Mouse (Mus musculus) ovary, adult 18-20 months (tissue): ENCODE measurements around the gene Ndufa6.
"Not testable (repeated sequence)": the region's sequence is repeated elsewhere in the genome, so short reads cannot be mapped to it uniquely, and the experiment has no call there.

Experiments
- DNase-seq: peaks from one replicate; pipeline ENCODE4 v3.0.0; 2022; ENCODE audit warnings: low spot score, mixed read lengths

Gene Ndufa6

DNA sequence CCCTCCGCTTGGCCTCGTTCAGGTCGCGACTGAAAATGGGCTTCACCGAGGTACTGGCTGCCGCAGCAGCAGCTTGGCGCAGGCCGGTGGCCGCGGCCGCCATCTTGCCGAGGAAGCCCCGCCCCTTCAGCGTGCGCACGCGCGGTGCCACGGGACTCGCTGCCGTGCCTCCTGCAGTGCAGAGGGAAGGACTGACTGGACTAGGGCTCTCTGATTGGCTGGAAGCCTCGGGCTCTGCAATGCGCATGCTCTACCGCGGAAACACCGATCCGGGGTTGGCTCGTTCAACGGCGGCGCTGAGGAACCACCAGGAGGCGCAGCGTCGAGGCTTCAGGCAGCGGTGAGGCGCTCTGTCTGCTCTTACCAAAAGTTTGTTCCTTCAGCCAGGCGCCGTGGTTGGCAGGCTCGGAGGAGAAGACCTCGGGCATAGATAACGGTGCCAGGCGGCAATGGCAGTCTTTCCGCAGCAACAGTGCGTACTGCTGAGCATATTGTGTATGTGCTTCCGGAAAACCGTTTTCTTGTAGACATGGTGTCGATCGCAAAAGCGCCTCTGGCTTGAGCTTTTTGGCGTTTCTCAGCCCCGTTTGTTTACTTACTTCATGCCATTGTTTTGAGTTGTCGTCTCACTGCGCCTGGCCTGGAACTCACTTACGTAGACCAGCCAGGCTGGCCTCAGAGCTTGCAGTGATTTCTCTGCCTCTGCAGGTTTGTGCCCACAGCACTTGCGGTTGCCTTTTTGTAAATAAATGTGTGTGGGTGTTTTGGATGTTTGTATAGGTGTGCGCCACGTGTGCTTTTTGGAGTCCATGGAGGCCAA, at the start of gene Ndufa6:
Gene Ndufa6 (minus strand): TSS at position 197 of the 820 bp plus-strand sequence.
- DNase-seq: peak; percentile 98

DNA sequence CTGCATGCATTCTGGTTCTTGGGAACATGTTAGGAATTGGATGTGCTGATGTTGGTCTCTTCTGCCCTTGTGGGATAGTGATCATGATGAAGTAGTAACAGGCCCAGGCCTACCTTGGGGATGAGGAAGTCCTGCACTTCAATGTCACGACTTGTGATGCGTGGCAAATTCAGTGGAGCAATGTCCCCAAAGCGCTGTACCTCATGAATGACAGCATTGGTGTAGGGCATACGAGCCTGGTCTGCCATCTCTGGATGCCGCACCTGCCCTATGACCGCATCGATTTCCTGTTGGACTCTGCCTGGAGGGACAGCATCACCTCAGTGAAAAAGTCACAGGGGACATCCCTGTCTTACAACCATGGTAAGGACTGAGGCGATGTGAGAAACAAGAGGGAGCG, 49.5 kb upstream of the Ndufa6 start:
- DNase-seq: no peak

DNA sequence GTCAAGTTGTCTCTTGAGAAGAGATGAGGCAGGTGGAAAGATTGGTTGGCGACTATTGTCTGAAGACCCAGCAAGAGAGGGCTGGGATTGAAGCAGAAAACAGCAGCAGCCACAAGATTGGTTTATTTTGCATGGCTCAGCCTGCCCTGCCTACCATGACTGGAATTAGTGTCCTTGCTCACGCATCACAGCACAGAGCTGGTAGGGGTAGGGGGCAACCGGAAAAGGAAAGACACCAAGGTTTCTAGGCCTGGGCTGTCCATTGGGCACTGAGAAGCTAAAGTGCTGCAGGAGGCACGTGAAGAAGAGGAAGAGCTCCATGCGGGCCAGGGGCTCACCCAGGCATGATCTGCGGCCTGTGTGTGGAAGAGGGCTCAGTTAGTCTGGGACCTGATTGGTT, 48.6 kb upstream of the Ndufa6 start:
- DNase-seq: no peak

DNA sequence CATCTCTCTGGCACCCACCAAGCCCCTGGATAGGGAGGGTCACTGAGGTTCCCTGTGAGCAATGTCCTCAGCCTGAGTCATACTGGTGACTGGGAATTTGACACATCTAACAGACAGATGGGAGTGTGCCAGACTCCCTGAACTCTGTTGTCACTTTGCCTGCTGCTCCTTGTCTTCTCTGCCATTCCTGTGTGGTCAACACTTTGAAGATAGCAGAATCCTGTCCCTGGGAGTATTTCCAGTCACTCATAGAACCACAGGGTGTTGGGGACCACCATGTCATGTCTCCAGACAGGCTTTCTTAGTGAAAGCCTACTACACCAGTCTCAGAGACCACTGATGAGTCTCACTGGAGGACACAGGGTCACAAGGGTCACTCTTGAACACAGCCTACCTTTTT, 48.0 kb upstream of the Ndufa6 start:
- DNase-seq: no peak

DNA sequence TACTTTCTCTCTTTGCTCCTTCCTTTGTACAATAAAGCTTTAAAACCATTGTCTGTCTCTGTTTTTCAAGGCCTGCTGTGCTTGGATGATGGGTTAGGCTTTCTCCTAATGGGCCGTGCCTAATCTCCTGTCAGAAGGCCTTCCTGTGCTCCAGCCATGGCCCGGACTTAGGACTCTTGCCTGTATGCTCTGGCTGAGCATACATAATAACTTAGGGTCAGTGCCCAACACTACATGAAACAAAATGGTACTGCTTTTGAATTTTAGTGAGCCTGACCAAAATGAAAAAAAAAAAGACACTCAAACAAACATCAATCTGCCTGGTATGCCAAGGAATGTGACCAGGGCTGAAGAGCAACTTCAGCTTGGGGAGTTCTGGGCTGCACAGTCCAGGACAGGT, 47.4 kb upstream of the Ndufa6 start:
- no peak for DNase-seq

DNA sequence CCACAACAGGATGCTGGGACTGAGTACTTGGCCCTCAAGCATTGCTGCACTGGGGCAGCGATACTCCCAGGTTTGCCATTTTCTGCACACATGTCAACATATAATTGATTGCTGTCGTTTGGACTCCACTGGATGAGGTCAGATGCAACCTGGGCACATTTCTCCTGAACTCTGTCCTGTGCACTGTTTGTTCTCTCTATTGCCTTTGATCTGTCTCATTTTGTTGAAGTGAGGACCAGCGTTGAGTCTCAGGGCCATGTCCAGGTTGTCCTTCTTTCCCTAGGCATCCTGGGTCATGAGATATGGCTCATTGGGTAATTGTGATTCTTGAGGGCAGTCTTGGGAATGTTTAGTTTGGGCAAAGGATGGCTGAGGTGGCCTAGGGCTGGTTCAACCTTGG, 41.8 kb upstream of the Ndufa6 start:
- not testable (repeated sequence) for DNase-seq

DNA sequence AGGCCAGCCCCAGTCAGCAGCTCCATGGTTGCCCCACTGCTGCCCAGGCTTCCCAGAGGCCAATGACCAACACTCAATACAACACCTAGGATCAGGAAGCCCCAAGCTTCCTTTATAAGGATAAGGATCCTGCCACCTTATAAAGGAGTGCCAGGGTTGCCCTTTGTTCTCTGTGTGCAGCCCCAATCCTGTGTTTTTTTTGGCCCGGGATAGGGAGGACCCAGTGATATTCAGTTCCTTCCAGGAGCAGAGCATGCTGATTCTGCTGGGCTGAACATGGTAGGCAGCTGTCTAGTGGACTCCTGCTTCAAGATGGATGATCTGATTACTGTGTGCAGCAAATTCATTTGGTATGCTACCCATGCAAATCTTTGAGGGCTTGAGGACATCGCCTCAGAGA, 39.8 kb upstream of the Ndufa6 start, which contains the start of gene Cyp2d11:
Gene Cyp2d11 (minus strand): TSS at position 101 of the 400 bp plus-strand sequence.
- DNase-seq: not testable (repeated sequence)

DNA sequence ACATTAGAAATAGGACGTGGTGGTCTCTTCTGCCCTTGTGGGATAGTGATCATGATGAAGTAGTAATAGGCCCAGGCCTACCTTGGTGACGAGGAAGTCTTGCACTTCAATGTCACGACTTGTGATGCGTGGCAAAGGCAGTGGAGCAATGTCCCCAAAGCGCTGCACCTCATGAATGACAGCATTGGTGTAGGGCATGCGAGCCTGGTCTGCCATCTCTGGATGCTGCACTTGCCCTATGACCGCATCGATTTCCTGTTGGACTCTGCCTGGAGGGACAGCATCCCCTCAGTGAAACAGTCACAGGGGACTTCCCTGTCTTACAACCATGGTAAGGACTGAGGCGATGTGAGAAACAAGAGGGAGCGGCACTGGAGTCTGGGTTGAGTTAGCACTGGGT, 35.8 kb upstream of the Ndufa6 start:
- DNase-seq: not testable (repeated sequence)

DNA sequence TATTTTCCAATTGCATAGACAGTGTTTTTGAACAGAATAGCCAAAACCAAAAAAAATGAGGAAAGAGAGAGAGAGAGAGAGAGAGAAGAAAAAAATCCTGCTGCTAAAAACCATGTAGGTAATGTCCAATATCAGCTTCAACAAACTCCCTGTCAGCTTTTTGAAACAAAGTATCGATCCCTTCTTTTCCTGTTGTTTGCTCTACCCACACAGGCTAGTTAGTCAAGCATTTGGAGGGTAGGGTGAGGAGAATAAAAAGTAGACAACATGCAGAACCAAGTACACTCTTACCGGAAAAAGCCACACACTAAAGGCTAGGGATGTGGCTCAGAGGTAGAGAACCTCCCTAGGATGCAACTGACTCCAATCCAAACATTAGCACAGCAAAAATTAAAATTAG, 31.6 kb upstream of the Ndufa6 start:
- DNase-seq: no peak

DNA sequence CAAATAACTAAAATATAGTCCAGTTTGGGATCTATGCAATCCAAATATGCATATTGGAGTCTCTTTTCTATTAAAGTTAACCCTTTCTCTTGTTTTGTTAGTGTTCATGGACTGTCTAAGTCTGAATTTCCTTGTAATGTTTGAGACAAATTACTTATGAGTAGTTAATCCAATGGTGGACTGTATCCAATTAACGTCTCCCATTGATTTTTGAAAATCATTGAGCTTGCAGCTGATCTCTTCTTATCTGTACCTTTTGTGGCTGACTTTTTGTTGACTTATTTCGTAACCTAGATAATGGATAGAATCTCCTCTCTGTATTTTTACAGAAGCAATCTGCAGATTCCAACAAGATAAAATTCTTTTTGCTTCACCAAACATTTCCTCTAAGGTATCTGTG, 28.3 kb upstream of the Ndufa6 start:
- DNase-seq: no peak

DNA sequence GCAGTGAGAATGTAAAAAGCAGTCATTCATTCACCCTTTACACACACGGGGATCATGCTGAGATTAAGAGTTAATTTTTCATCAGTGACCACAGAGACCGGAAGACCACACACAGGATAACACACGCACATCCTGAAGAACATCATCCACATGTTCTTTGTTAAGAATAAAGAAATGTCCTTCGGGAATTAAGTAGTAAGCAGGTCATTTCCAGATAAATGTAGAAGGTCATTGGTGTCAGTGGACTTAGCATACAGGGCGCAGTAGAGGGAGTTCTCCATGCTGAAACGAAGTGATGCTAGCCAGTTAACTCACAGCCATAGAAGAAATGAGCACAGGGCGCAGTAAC, 26.6 kb upstream of the Ndufa6 start:
- no peak for DNase-seq

DNA sequence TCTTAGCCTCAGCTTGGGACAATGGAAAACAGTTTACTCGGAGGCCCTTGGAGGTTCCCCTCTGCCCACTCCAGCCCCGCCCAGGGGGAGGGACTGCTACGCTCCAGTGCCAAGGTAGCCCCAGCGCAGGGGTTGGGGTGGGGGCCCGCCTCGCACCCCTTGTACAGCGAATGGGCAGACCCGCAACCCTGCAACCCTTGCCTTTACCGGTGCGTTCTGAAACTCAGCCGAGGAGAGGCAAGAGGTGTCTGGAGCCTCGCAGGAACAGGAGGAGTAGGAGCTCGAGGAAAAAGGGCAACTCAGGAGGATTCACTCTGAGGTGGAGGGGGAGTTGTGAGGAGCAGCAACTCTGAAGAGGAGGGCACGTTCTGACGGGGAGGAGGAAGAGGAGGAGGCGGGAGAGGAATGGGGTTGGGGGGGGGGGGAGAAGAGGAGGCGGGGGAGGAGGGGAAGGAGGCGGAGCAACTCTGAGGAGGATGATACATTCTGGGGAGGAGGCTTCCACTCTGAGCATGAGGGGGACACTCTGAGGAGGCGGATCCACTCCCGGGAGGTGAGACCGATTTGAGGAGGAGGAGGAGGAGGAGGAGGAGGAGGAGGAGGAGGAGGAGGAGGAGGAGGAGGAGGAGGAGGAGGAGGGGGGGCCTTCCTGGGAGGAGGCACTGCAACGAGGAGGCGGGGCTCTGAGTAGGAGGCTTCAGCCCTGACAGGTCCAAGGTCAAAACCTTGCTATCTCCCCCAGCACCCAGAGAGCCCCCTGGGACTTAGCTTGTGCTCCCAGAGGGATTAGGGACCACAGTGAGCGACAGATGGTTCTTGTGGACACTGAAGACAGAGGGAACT, 26.0 kb upstream of the Ndufa6 start, which contains the start of gene Cyp2d22:
Gene Cyp2d22 (minus strand): TSS at position 390 of the 843 bp plus-strand sequence.
- peak; percentile 55 for DNase-seq

DNA sequence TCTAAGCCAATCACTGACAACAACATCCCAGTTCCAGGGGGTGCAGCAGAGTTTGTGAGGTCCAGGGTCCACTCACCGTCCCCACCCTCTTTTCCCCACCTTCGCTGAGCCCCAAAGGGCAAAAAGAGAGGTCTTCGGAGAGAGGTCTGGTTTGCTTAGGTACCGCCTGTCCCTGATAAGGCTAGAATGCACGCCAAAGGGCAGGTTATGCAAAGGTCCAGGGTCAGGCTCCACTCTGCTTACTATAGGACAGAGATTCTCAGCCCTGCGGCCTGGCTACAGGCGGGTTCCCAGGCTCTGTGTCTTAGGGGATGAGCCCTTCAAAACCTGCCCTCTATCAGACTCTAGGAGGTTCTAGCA, 25.4 kb upstream of the Ndufa6 start:
- DNase-seq: no peak

DNA sequence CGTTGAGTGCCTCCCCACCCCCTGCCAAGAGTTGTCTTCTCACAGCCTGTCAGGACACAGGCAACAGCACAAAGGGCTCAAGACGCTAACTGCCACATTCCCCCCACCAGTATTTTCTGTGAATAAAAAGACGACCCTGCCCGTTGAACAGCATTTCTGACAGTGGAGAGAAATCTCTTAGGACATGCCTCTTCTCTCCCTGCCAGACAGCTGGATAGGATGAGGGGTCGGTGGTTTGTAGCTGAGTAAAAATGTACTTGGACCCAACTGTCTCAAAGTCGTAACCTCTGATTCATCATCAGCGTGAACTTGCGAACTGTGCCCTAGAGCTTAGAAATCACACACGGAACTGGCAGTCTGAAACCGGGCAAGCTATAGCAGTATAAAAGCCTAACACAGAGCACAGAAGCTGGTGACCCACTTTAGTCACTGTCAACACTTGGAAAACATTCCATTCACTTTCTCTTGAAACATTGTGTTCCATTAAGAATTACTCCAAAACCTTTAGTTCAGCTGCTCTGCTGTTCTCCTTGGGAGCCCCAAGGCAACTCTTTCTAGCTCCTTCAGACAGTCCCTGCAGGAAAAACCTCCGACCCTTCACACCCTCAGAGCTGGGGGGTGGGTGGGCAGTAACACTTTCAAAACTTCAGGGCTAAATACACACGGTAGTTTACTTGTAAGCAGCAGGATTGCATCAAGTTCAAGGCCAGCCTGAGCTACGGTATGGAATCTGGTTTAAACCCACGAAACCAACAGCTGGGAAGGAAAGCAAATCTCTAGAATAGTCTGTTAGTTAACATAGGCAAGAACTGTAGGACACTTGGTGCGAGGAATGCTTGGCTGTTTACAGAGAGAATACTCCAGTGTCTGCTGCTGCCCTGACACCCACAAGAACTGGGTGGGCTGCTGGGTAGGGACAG, 24.4 kb upstream of the Ndufa6 start:
- no peak for DNase-seq

DNA sequence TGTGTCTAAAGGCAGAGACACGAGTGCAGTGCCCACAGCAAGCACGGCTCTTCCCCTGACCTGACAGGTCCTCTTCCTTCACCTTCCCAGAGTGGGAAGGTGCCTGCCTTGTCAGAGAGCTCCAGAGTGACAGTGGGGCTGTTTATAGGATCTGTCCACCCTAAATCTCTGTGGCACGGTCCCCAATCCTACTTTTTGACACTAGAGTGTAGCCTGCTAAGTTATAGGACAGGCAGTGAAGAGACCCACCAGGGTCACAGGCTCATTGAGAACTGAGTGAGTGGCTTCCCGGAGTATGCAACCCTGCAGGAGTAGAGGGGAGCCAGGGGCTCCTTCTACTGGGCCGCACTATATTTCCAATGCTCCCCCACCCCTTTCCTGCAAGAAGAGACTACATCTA, 23.6 kb upstream of the Ndufa6 start:
- no peak for DNase-seq

DNA sequence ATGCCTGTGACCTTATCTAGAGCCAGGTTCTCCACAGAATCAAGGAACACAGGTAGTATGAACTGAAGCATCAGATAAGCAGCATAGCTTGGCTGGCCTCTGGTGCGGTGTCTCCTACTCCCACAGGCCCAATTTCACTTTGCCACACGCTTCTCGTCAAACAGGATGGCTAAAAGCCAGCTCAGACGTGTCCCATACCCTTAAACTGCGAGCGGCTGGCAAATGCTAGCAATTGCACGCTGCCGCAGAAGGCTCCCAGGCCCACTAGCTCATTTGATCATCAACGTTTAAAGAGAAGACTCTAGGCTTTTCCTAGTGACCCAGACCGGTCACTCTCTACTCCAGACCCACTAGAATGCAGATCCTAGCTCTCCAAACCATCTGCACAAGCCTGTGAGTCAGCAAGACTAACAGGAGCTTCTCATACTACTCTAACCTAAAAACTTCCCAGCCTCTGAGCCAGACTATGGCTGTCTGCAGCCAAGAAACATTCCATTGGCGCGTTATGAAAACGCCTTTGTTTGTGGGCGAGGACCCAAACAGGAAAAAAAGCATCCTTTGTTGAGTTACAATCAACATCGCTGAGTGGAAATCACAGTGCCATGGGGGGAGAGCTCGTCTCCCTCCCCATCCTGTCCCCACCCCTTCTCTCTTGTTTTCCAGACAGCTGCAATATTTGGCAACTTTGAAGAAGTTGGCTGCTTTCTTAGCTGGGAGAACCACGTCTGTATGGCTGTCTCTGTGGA, 22.4 kb upstream of the Ndufa6 start:
- DNase-seq: peak; percentile 44

DNA sequence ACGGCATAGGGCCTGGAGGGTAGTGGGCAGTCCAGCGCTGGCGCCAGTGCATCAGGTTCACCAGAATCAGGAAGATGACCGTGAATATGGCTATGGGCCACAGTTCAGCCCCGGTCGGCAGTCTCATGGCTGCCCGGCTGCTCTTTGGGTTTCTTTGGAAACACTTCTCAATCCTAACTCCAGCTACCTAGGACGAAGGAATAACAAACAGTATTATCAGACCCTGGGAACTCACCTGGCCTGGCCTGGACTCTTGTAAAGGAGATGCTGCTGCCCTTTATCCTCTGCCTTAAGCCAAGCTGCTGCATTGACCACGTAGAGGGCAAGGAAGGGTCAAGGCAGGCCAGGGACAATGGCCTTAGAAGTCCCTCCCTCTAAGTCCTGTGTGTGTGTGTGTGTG, 21.7 kb upstream of the Ndufa6 start:
- DNase-seq: no peak

DNA sequence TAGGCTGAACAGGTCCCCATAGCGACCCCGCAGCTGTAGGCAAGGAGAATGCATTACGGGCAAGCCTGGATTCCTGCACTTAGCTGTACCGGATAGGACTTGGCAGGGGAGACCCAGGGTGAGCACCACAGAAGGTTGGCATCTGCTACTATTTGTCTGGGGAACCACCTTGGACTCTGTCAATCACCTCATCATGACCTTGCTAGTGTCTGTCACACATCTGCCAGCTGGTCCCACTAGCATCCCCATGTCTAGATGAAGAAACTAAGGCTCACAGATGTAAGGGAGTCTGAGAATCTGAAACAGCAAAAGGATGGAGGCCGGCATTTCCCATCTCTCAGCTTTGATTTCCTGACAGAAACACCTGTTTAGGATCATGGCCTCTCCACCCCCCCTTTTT, 20.3 kb upstream of the Ndufa6 start:
- no peak for DNase-seq

DNA sequence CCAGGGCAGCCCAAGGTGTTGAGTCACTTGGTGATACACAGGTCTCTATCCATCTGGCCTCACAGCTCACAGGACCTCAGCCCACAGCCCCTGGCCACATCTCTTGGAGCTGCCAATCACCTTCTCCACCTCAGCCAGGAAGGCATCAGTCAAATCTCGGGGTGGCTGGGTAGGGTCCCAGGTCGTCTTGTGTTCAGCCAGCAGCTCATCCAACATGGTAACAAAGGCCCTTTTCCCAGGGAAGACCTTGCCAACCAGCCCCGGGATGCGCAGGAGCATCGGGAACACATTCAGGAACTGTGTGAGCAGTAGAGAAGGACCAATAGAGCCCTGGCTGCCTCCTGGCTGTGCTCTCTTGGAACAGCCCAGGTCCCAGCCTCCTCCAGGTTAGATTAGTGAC, 18.9 kb upstream of the Ndufa6 start:
- DNase-seq: no peak

DNA sequence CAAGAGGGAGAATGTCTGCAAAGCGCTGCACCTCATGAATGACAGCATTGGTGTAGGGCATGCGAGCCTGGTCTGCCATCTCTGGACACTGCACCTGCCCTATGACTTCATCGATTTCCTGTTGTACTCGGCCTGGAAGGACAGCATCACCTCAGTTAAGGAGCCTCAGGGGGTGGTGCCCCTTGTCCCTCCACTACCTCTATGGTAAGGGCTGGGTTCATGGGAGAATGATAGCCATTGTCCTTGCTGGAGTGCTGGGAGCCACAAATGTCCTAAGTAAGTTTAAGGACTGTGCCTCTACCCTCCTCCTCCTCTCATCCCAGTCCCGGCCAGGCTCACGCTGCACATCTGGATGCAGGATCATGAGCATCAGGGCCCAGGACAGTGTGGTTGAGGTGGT, 18.3 kb upstream of the Ndufa6 start:
- DNase-seq: no peak

DNA sequence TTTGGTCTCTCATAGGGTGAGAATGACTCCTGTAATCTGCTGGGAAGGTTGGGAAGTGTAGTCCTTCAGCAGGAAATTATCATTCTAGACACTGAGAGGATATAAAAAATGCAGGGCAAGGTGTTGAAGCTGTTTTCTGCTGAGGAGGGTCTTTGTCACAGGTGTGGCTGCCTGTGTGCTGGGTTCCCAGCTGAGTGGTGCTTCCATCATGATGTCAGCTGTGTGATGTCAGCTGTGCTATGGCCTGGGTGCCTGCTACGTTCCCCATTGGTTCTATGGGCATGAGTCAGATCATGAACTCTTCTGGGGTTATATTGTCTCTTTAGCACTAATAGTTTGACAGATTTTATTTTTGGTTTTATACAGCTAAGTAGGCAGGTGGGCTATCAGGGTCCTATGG, 14.7 kb upstream of the Ndufa6 start:
- DNase-seq: no peak

DNA sequence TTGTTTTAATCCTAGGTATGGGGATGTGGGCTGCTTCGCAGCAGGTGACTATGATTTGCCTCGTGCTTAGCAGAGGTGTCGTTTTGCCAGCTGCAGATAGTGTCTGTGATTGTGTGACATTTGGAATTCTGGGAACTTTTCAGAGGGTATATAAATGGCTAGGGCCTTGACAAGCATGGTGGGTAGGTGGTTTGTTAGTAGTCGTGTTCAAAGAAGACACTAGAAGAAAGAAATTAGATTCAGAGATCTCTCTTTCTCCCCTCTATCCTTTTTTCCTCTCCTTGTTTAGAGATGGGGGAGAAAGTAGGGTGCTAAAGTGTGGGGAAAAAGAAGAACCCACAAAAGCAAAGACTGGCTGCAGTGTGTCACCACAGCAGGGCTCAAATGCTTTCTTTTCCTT, 14.0 kb upstream of the Ndufa6 start:
- no peak for DNase-seq
